Mouse (Mus musculus) intestine, embryonic 16.5 days (tissue): ENCODE measurements at regions not wholly inside any gene's neighbourhood (a gene's known extent, or its start where the extent isn't known, plus 50 kb on each side); places are given as distances from the start of the nearest gene placed in this dataset.

ENCODE experiments used
- ATAC-seq: fragments of 200-750 bp; cut with Nextera tagmentation; 2 replicates; pipeline ENCODE4 v1.8.0; 2017; ENCODE audit warnings: moderate TSS enrichment, moderate library complexity
- H3K27ac ChIP-seq: fragments of 300-500 bp; sonication (generic); 2 replicates; pipeline ENCODE4 v1.5.1; 2014; ENCODE audit warnings: mild to moderate bottlenecking, low read length
- H3K27me3 ChIP-seq: fragments of 300-500 bp; sonication (generic); replicated peaks from 2 replicates; pipeline ENCODE4 v1.6.1; 2014; ENCODE audit warnings: low read length, control low read depth, mixed read lengths; ENCODE audit not compliant: control insufficient read depth, insufficient read depth
- H3K36me3 ChIP-seq: fragments of 300-500 bp; sonication (generic); 2 replicates; pipeline ENCODE4 v1.6.1; 2014; ENCODE audit warnings: low read length, control low read depth; ENCODE audit not compliant: control insufficient read depth, insufficient read depth
- H3K4me1 ChIP-seq: fragments of 300-500 bp; sonication (generic); 2 replicates; pipeline ENCODE4 v1.6.1; 2014; ENCODE audit warnings: low read length, control low read depth, mixed read lengths; ENCODE audit not compliant: control insufficient read depth, insufficient read depth
- H3K4me2 ChIP-seq: fragments of 300-500 bp; sonication (generic); 2 replicates; pipeline ENCODE4 v1.6.1; 2014; ENCODE audit warnings: low read depth, low read length, control low read depth
- H3K4me3 ChIP-seq: fragments of 300-500 bp; sonication (generic); 2 replicates; pipeline ENCODE4 v1.5.1; 2014; ENCODE audit warnings: mild to moderate bottlenecking, low read length
- H3K9ac ChIP-seq: fragments of 300-500 bp; sonication (generic); 2 replicates; pipeline ENCODE4 v1.6.1; 2014; ENCODE audit warnings: low read depth, low read length
- H3K9me3 ChIP-seq: fragments of 300-500 bp; sonication (generic); 2 replicates; pipeline ENCODE4 v1.6.1; 2016; ENCODE audit warnings: low read length, control low read depth; ENCODE audit not compliant: control insufficient read depth
- WGBS: fragments of 180-500 bp; shearing (Covaris S2); extraction: QIAGEN DNeasy Blood & Tissue Kit; methylation state at CpG from one replicate; pipeline ENCODE4 v1.1.7; 2014; 5-methylcytosine and 5-hydroxymethylcytosine counted together

DNA sequence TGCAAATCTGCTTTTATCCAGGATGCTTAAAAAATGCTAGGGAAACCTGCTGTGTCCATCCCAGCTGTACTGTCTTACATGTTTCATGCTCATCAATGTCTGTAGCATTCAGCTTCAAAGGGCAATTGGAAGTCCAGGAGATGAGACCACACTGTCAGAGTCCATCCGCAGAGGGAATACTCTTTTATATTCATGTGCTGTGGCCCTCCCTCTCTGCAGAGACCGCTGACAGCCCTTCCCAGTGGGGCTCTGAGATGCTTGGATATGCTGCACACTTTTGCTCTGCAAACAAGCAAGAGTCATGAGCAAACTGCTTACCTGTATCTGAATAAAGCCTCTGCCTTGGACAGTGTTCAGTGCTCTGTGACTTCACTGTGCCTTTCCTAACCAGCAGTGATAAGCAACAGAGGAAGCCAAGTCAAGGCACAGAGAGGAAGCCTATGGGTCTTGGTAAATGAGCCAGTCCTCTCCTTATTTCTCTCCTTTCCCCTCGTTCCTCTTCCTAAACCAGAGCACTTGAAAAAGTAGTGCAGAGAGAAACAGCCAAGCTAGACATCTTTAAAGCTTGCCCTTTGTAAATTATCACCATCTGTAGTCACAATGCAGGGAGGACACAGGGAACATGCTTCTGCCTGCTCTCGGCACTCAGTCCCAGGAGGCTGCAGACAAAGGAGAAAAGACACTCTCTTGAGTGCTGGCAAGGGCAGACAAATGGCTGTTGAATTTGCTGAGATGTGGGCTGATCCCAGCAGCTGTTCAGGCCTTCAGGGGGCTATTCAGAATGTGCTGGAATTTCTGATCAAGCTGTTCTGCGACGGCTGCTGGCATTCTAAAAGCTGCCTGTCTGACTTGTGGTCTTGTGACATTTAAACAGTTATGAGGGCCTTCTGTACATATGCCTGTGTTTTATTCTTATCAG lies 136.2 kb upstream of the Ghitm start:
- no peak overlapping the region for H3K27ac ChIP-seq
- no peak for ATAC-seq
- no peaks in the 10 kb centered on the region for H3K27me3 ChIP-seq
- no peaks in the 10 kb centered on the region for H3K36me3 ChIP-seq
- H3K4me2 ChIP-seq = no peak overlapping the region
- 21% methylated on average over 6 of the region's 6 CpGs for WGBS
- no peak overlapping the region for H3K9ac ChIP-seq
- H3K4me1 ChIP-seq = no peaks in the 10 kb centered on the region
- H3K4me3 ChIP-seq = no peak overlapping the region
- no peaks in the 10 kb centered on the region for H3K9me3 ChIP-seq

DNA sequence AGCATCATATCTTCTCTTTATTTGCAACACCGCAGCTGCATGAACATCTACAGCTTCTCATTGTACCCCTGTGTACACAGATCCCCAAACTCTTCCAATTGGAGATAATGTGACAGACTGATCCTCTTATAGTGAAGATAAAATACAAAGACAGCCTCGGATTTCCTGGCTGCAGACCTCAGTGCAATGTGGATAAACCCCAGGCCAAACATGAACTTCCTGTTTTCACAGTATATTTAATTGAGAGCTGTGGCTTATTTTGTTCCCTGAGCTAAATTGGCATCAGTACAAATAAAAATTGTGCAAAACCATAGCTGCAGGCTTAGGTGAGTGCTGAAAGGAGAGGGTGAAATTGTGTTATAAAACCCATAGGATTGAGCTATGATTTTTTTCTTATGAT lies 134.8 kb upstream of the Ghitm start:
- Histone ChIP-seq H3K27me3 (no peaks in the 10 kb centered on the region), H3K9ac (no peak overlapping the region), H3K4me1 (no peaks in the 10 kb centered on the region), H3K4me3 (no peak overlapping the region), H3K27ac (no peak overlapping the region), H3K36me3 (no peaks in the 10 kb centered on the region), H3K4me2 (no peak overlapping the region), H3K9me3 (no peaks in the 10 kb centered on the region)
- 48% methylated on average over 2 of the region's 2 CpGs for WGBS
- no peak for ATAC-seq

GRCm38 (mm10) chr14:37238632-37239032 lies 103.6 kb upstream of the Ghitm start:
- Histone ChIP-seq H3K36me3 (no peaks in the 10 kb centered on the region), H3K9me3 (no peaks in the 10 kb centered on the region), H3K27ac (no peak overlapping the region), H3K9ac (no peak overlapping the region), H3K4me3 (no peak overlapping the region), H3K27me3 (no peaks in the 10 kb centered on the region), H3K4me2 (no peak overlapping the region), H3K4me1 (no peaks in the 10 kb centered on the region)
- ATAC-seq = peak; percentile 59; the same call in 1 of the 2 replicates
- WGBS = 40% methylated on average over 4 of the region's 4 CpGs

DNA sequence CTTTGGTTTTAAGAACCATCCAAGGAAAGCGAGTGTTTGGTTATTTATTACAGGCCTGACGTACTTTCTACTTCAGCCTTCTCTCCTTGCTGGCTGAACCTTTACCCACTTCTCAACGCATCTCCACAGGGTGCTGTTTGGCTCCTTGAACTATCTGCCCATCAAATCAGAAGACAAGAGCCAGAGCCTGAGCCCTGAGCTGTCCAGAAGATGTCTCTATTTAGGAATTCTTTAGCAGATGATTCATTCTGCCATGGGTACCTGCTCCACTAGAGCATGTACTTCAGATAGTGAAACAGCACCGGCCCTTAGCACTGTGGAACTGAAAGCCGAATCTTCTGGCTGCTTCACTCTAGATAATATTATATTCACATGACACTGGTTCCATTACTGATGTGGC lies 102.1 kb upstream of the Ghitm start:
- ATAC-seq = no peak
- Histone ChIP-seq H3K4me2 (no peak overlapping the region), H3K9me3 (no peaks in the 10 kb centered on the region), H3K4me1 (no peaks in the 10 kb centered on the region), H3K27ac (no peak overlapping the region), H3K4me3 (no peak overlapping the region), H3K36me3 (no peaks in the 10 kb centered on the region), H3K27me3 (no peaks in the 10 kb centered on the region), H3K9ac (no peak overlapping the region)
- WGBS = 74% methylated on average over 5 of the region's 5 CpGs

- Histone ChIP-seq H3K27ac (no peak overlapping the region), H3K4me1 (no peaks in the 10 kb centered on the region), H3K4me2 (no peak overlapping the region), H3K27me3 (no peaks in the 10 kb centered on the region), H3K9ac (no peak overlapping the region), H3K36me3 (no peaks in the 10 kb centered on the region), H3K4me3 (no peak overlapping the region), H3K9me3 (no peaks in the 10 kb centered on the region)
- ATAC-seq = no peak
Observed at GRCm38 (mm10) chr14:37208256-37208655, 73.2 kb upstream of the Ghitm start.

DNA sequence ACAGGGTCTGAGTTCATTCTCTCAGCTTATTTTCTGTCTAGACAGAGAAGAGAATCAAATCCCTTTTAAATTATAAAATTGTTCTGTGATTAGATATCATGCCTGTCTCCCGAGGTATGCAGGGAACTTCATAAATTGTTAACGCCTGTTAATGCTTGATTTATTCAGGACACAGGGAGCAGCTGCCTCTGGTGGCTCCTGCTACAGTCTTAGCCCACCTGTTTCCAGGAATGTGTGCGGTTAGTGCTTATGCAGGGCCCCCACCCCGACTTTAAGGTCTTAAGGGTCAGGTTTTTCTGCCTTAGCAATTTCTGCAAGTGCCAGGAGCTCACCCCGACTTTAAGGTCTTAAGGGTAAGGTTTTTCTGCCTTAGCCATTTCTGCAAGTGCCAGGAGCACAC lies 54.7 kb upstream of the Ghitm start:
- no peak for ATAC-seq
- no peak overlapping the region for H3K4me2 ChIP-seq
- no peaks in the 10 kb centered on the region for H3K9me3 ChIP-seq
- H3K4me1 ChIP-seq = no peaks in the 10 kb centered on the region
- H3K4me3 ChIP-seq = no peak overlapping the region
- no peak overlapping the region for H3K27ac ChIP-seq
- H3K9ac ChIP-seq = no peak overlapping the region
- no peaks in the 10 kb centered on the region for H3K36me3 ChIP-seq
- WGBS = 66% methylated on average over 5 of the region's 5 CpGs
- H3K27me3 ChIP-seq = no peaks in the 10 kb centered on the region
